ENCODE assay signal across 26 mouse cellular contexts in the genomic region with DNA sequence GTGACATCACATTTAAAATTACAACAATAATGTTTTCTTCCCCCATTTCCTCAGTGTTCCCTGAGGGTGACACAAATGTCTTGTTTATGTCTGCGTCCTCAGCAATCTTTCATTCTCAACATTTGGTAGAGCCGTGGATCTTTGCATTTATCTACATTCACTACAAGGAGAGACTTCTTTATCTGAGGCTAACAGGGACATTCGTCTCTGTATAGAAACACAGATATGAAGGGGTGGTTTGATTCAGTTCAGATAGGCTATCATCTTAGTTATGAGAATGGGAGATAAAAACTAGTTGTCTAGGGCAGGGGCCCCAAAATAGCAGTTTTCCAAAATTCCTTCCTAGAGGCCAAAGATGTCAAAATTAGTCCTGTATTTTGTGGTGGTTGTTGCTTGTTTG.
DNase-seq lines count a peak whose midpoint lies in the region; ATAC-seq and TF ChIP-seq lines count a peak whose summit lies in the region.
"Had no signal": no experiment of that assay in that cellular context is flagged by ENCODE, and none has a peak within 500 bp of the region (broad histone marks: within the 10 kb centered on the region; RNA-seq: fewer than 3 reads in every experiment).

No protein-coding gene starts in this region.

- no peaks in the 10 kb centered on the region for H3K9me3 ChIP-seq in stomach, embryonic 15.5 days
- H3K9me3 ChIP-seq in stomach, postnatal 0 days (ENCODE audit: control insufficient read depth, low read length), result no peaks in the 10 kb centered on the region
- H3K9me3 ChIP-seq in liver, embryonic 12.5 days (replicated peaks), result no peaks in the 10 kb centered on the region
- H3K9me3 ChIP-seq in liver, postnatal 0 days (ENCODE audit: low read length), result no peaks in the 10 kb centered on the region
- H3K9me3 ChIP-seq in forebrain, embryonic 12.5 days, result no peaks in the 10 kb centered on the region
- H3K9me3 ChIP-seq: embryonic facial prominence, embryonic 13.5 days; heart, embryonic 10.5 days; hindbrain, embryonic 13.5 days; limb, embryonic 13.5 days; midbrain, embryonic 12.5 days had no signal

- TF ChIP-seq EP300 in stomach, postnatal 0 days (optimal IDR thresholded peaks at IDR 0.05), result no peak
- TF ChIP-seq EP300 in liver, postnatal 0 days (IDR thresholded peaks at IDR 0.05; ENCODE audit: low read depth), result peak; percentile 66

- H3K4me3 ChIP-seq in stomach, embryonic 15.5 days (replicated peaks), result no peak overlapping the region
- no peak overlapping the region for H3K4me3 ChIP-seq in stomach, postnatal 0 days (ENCODE audit: low read depth, low read length)
- no peak overlapping the region for H3K4me3 ChIP-seq in liver, embryonic 12.5 days
- no peak overlapping the region for H3K4me3 ChIP-seq in liver, postnatal 0 days (ENCODE audit: low read depth, low read length)
- no peak overlapping the region for H3K4me3 ChIP-seq in forebrain, embryonic 12.5 days (replicated peaks)
- H3K4me3 ChIP-seq: embryonic facial prominence, embryonic 13.5 days; heart, embryonic 10.5 days; hindbrain, embryonic 13.5 days; limb, embryonic 13.5 days; midbrain, embryonic 12.5 days had no signal

- H3K4me1 ChIP-seq in stomach, embryonic 15.5 days, result no peaks in the 10 kb centered on the region
- no peaks in the 10 kb centered on the region for H3K4me1 ChIP-seq in stomach, postnatal 0 days (replicated peaks; ENCODE audit: control insufficient read depth, insufficient read depth)
- peaks cover 34% of the 10 kb centered on the region for H3K4me1 ChIP-seq in liver, embryonic 12.5 days
- no peaks in the 10 kb centered on the region for H3K4me1 ChIP-seq in liver, postnatal 0 days (ENCODE audit: insufficient read depth)
- 0 out of 2 replicates have a peak, but pooled peaks cover 3% of the 10 kb centered on the region for H3K4me1 ChIP-seq in forebrain, embryonic 12.5 days
- H3K4me1 ChIP-seq: embryonic facial prominence, embryonic 13.5 days; hindbrain, embryonic 13.5 days had no signal

- no peaks in the 10 kb centered on the region for H3K27me3 ChIP-seq in stomach, embryonic 15.5 days (replicated peaks)
- no peaks in the 10 kb centered on the region for H3K27me3 ChIP-seq in stomach, postnatal 0 days (ENCODE audit: control insufficient read depth, insufficient read depth, low read length)
- H3K27me3 ChIP-seq in liver, embryonic 12.5 days (replicated peaks), result no peaks in the 10 kb centered on the region
- H3K27me3 ChIP-seq in liver, postnatal 0 days (ENCODE audit: insufficient read depth, low read length), result no peaks in the 10 kb centered on the region
- H3K27me3 ChIP-seq in forebrain, embryonic 12.5 days, result no peaks in the 10 kb centered on the region
- H3K27me3 ChIP-seq: embryonic facial prominence, embryonic 13.5 days; hindbrain, embryonic 13.5 days; limb, embryonic 13.5 days; midbrain, embryonic 12.5 days had no signal

- no peak for TF ChIP-seq CTCF in stomach, postnatal 0 days (IDR thresholded peaks at IDR 0.05; ENCODE audit: low read depth)
- no peak for TF ChIP-seq CTCF in liver, postnatal 0 days (IDR thresholded peaks at IDR 0.05; ENCODE audit: low read depth)

- no peak overlapping the region for H3K27ac ChIP-seq in stomach, embryonic 15.5 days
- H3K27ac ChIP-seq in stomach, postnatal 0 days (replicated peaks), result no peak overlapping the region
- H3K27ac ChIP-seq in liver, embryonic 12.5 days, result peak overlapping the region; percentile 53
- no peak overlapping the region for H3K27ac ChIP-seq in liver, postnatal 0 days (ENCODE audit: low read depth)
- no peak overlapping the region for H3K27ac ChIP-seq in forebrain, embryonic 12.5 days
- H3K27ac ChIP-seq: embryonic facial prominence, embryonic 13.5 days; heart, embryonic 10.5 days; hindbrain, embryonic 13.5 days; kidney, postnatal 0 days; limb, embryonic 13.5 days; midbrain, embryonic 12.5 days had no signal

- no peak for DNase-seq in stomach, postnatal 0 days (ENCODE audit: low spot score)
- DNase-seq in liver, postnatal 0 days, result no peak
- DNase-seq in lung, postnatal 4 days, result no peak
- DNase-seq: adrenal gland, postnatal 25 days; cerebellum, adult 11-12 months; cerebellum, adult 9-11 months; forebrain, postnatal 0 days; gastrocnemius, postnatal 10 days; heart, postnatal 4 days; kidney, adult 8-10 months; kidney, postnatal 4 days; lung, adult 2 months; lung, postnatal 14 days; thymus, adult 18-20 months; thymus, postnatal 25 days had no signal

- H3K9ac ChIP-seq in stomach, embryonic 15.5 days, result no peak overlapping the region
- no peak overlapping the region for H3K9ac ChIP-seq in stomach, postnatal 0 days (ENCODE audit: low read length)
- H3K9ac ChIP-seq in liver, embryonic 12.5 days, result no peak overlapping the region
- H3K9ac ChIP-seq in liver, postnatal 0 days (replicated peaks), result no peak overlapping the region
- no peak overlapping the region for H3K9ac ChIP-seq in forebrain, embryonic 12.5 days
- H3K9ac ChIP-seq: embryonic facial prominence, embryonic 13.5 days; forebrain, postnatal 0 days; hindbrain, embryonic 13.5 days; limb, embryonic 13.5 days; midbrain, embryonic 12.5 days had no signal

- no peaks in the 10 kb centered on the region for H3K36me3 ChIP-seq in stomach, embryonic 15.5 days
- no peaks in the 10 kb centered on the region for H3K36me3 ChIP-seq in stomach, postnatal 0 days (ENCODE audit: control insufficient read depth, insufficient read depth, low read length)
- no peaks in the 10 kb centered on the region for H3K36me3 ChIP-seq in liver, embryonic 12.5 days
- H3K36me3 ChIP-seq in liver, postnatal 0 days (replicated peaks; ENCODE audit: insufficient read depth, low read length), result no peaks in the 10 kb centered on the region
- no peaks in the 10 kb centered on the region for H3K36me3 ChIP-seq in forebrain, embryonic 12.5 days (replicated peaks)
- H3K36me3 ChIP-seq: embryonic facial prominence, embryonic 13.5 days; heart, embryonic 10.5 days; hindbrain, embryonic 13.5 days; limb, embryonic 13.5 days; midbrain, embryonic 12.5 days had no signal

- 53% methylated on average over 3 of the region's 3 CpGs for WGBS in stomach, embryonic 15.5 days
- 65% methylated on average over 3 of the region's 3 CpGs for WGBS in stomach, postnatal 0 days
- WGBS in liver, embryonic 12.5 days (ENCODE audit: insufficient replicate concordance), result 22% methylated on average over 3 of the region's 3 CpGs
- WGBS in liver, postnatal 0 days (ENCODE audit: insufficient replicate concordance), result 40% methylated on average over 3 of the region's 3 CpGs
- 88% methylated on average over 3 of the region's 3 CpGs for WGBS in forebrain, embryonic 12.5 days

- H3K4me2 ChIP-seq in stomach, embryonic 15.5 days, result no peak overlapping the region
- no peak overlapping the region for H3K4me2 ChIP-seq in stomach, postnatal 0 days (replicated peaks; ENCODE audit: low read depth)
- peak overlapping the region; percentile 12 for H3K4me2 ChIP-seq in liver, embryonic 12.5 days
- no peak overlapping the region for H3K4me2 ChIP-seq in liver, postnatal 0 days (ENCODE audit: low read depth, low read length)
- H3K4me2 ChIP-seq in forebrain, embryonic 12.5 days, result no peak overlapping the region
- H3K4me2 ChIP-seq: embryonic facial prominence, embryonic 13.5 days; hindbrain, embryonic 13.5 days; limb, embryonic 13.5 days; midbrain, embryonic 12.5 days had no signal

- peak; percentile 35; the same call in 1 of the 2 replicates for ATAC-seq in stomach, embryonic 15.5 days (ENCODE audit: insufficient read depth, low FRiP score, low read depth)
- no peak for ATAC-seq in stomach, postnatal 0 days (ENCODE audit: low FRiP score, low TSS enrichment)
- ATAC-seq in liver, embryonic 12.5 days, result peak; percentile 88
- ATAC-seq in liver, postnatal 0 days, result no peak
- ATAC-seq in forebrain, embryonic 12.5 days (ENCODE audit: low FRiP score), result no peak
- no peak for ATAC-seq in cerebellum, adult (ENCODE audit: insufficient number of reproducible peaks, low FRiP score, low TSS enrichment)
- ATAC-seq: forebrain, postnatal 0 days; intestine, embryonic 16.5 days had no signal

Comparison
In these comparisons a context has a peak if more than half of its experiments do, and no peak if none do; other contexts are left out.
1. ATAC-seq: peak in stomach, embryonic 15.5 days (single experiment) and liver, embryonic 12.5 days (single experiment); none in stomach, postnatal 0 days (single experiment), liver, postnatal 0 days (single experiment), forebrain, embryonic 12.5 days (single experiment) and cerebellum, adult (single experiment).